Mouse (Mus musculus): ENCODE measurements around the gene Dvl3.

Gene Dvl3

GRCm38 (mm10) chr16:20496671-20497600 is 19.8 kb upstream of the Dvl3 start:
- in situ Hi-C loops (cut with MboI, MseI): loop anchor here (10.0 kb wide), 1 partner anchor 118 kb away; the partner anchor contains the start of genes Alg3, Eef1akmt4 and Gm49333

- in situ Hi-C loops (cut with MboI, MseI): loop anchor here (10.0 kb wide), 1 partner anchor 117 kb away; the partner anchor contains the start of genes Alg3, Eef1akmt4 and Gm49333
Observed at GRCm38 (mm10) chr16:20497980-20498676, 18.7 kb upstream of the Dvl3 start.

GRCm38 (mm10) chr16:20498677-20499475 is 17.9 kb upstream of the Dvl3 start, which contains the start of gene Eif2b5:
TSS of gene Eif2b5 (plus strand) at chr16:20498817.
- in situ Hi-C loops (cut with MboI, MseI): loop anchor here (10.0 kb wide), 1 partner anchor 116 kb away; the partner anchor contains the start of genes Alg3, Eef1akmt4 and Gm49333

- in situ Hi-C loops (cut with MboI, MseI): loop anchor here (5.0 to 10.0 kb wide), 2 partner anchors 139 to 301 kb away; no protein-coding TSS in a partner anchor
Observed at GRCm38 (mm10) chr16:20506000-20506399, 10.8 kb upstream of the Dvl3 start.

GRCm38 (mm10) chr16:20509349-20509748 is 7.4 kb upstream of the Dvl3 start:
- in situ Hi-C loops (cut with MboI, MseI): loop anchor here (5.0 to 10.0 kb wide), 2 partner anchors 135 to 298 kb away; no protein-coding TSS in a partner anchor

- in situ Hi-C loops (cut with MboI, MseI): no loop called here
Observed at GRCm38 (mm10) chr16:20511277-20511847, 5.4 kb upstream of the Dvl3 start.

- in situ Hi-C loops (cut with MboI, MseI): no loop called here
Observed at GRCm38 (mm10) chr16:20516032-20516431, 750 bp upstream of the Dvl3 start.

- in situ Hi-C loops (cut with MboI, MseI): no loop called here
Observed at GRCm38 (mm10) chr16:20517216-20517615, 434 bp downstream of the Dvl3 start.

- in situ Hi-C loops (cut with MboI, MseI): no loop called here
Observed at GRCm38 (mm10) chr16:20517701-20518374, 1.1 kb downstream of the Dvl3 start.

- in situ Hi-C loops (cut with MboI, MseI): no loop called here
Observed at GRCm38 (mm10) chr16:20523886-20524285, 7.1 kb downstream of the Dvl3 start.

GRCm38 (mm10) chr16:20528779-20529178 is 12.0 kb downstream of the Dvl3 start:
- in situ Hi-C loops (cut with MboI, MseI): no loop called here

GRCm38 (mm10) chr16:20529375-20529774 is 12.6 kb downstream of the Dvl3 start:
- in situ Hi-C loops (cut with MboI, MseI): no loop called here

GRCm38 (mm10) chr16:20530941-20531340 is 14.2 kb downstream of the Dvl3 start:
- in situ Hi-C loops (cut with MboI, MseI): no loop called here

- in situ Hi-C loops (cut with MboI, MseI): no loop called here
Observed at GRCm38 (mm10) chr16:20534617-20535295, 18.0 kb downstream of the Dvl3 start.

- in situ Hi-C loops (cut with MboI, MseI): no loop called here
Observed at GRCm38 (mm10) chr16:20535296-20536080, 18.7 kb downstream of the Dvl3 start, which contains the start of gene Ap2m1. TSS of gene Ap2m1 (plus strand) at chr16:20535478.

- in situ Hi-C loops (cut with MboI, MseI): no loop called here
Observed at GRCm38 (mm10) chr16:20536081-20536665, 19.4 kb downstream of the Dvl3 start.

GRCm38 (mm10) chr16:20537071-20537471 is 20.3 kb downstream of the Dvl3 start:
- in situ Hi-C loops (cut with MboI, MseI): no loop called here

GRCm38 (mm10) chr16:20537601-20538320 is 21.0 kb downstream of the Dvl3 start:
- in situ Hi-C loops (cut with MboI, MseI): no loop called here
